ENCODE assay signal across 8 mouse cellular contexts in genomic region chr10:80329273-80330081, GRCm38 (mm10). TPM values are rescaled to one million over a fixed set of nuclear protein-coding genes. Genes with fewer than 3 reads are reported as not detected.
DNase-seq lines count a peak whose midpoint lies in the region; ATAC-seq lines count a peak whose summit lies in the region.

TSS of gene Pcsk4 (minus strand) at chr10:80329498.
TSS of gene Reep6 (plus strand) at chr10:80329953.

- H3K36me3 ChIP-seq in heart, embryonic 13.5 days, result no peaks in the 10 kb centered on the region
- H3K36me3 ChIP-seq in liver, embryonic 12.5 days, result peaks cover 12% of the 10 kb centered on the region
- no peaks in the 10 kb centered on the region for H3K36me3 ChIP-seq in stomach, embryonic 16.5 days (ENCODE audit: control insufficient read depth, insufficient read depth, low read length)

- H3K4me1 ChIP-seq in brown adipose tissue, adult 24 weeks (ENCODE audit: control insufficient read depth, insufficient read depth, insufficient read length, low read length), result peaks cover 3% of the 10 kb centered on the region
- peaks cover 22% of the 10 kb centered on the region for H3K4me1 ChIP-seq in heart, embryonic 13.5 days
- peaks cover 75% of the 10 kb centered on the region for H3K4me1 ChIP-seq in liver, embryonic 12.5 days
- peaks cover 27% of the 10 kb centered on the region for H3K4me1 ChIP-seq in stomach, embryonic 16.5 days (ENCODE audit: control insufficient read depth, insufficient read depth, low read length)

- DNase-seq in CD4-positive, CD25-positive, alpha-beta regulatory T cell, adult 2 months (ENCODE audit: low read depth, low spot score), result peak; percentile 90
- peak; percentile 96 for DNase-seq in fat pad, adult 2 months (ENCODE audit: extremely low read depth, low read depth, low spot score)
- peak; percentile 99 for DNase-seq in kidney, postnatal 10 days
- DNase-seq in neural tube, embryonic 10.5 days (ENCODE audit: extremely low spot score, low spot score), result peak; percentile 96

- H3K27ac ChIP-seq in brown adipose tissue, adult 24 weeks (replicated peaks; ENCODE audit: low read depth, low read length), result no peak within 1 kb of the TSS
- H3K27ac ChIP-seq in heart, embryonic 13.5 days (replicated peaks), result no peak within 1 kb of the TSS
- H3K27ac ChIP-seq in liver, embryonic 12.5 days, result peak within 1 kb of the TSS; percentile 93
- peak within 1 kb of the TSS; percentile 76 for H3K27ac ChIP-seq in stomach, embryonic 16.5 days (ENCODE audit: low read length)

- peak within 1 kb of the TSS; percentile 95 for H3K4me2 ChIP-seq in heart, embryonic 13.5 days
- H3K4me2 ChIP-seq in liver, embryonic 12.5 days, result peak within 1 kb of the TSS; percentile 83
- peak within 1 kb of the TSS; percentile 97 for H3K4me2 ChIP-seq in stomach, embryonic 16.5 days (ENCODE audit: low read depth, low read length)

- H3K9me3 ChIP-seq in heart, embryonic 13.5 days, result no peaks in the 10 kb centered on the region
- H3K9me3 ChIP-seq in liver, embryonic 12.5 days (replicated peaks), result no peaks in the 10 kb centered on the region
- H3K9me3 ChIP-seq in stomach, embryonic 16.5 days (replicated peaks; ENCODE audit: control insufficient read depth, low read length), result no peaks in the 10 kb centered on the region

- 3% methylated on average over 36 of the region's 36 CpGs for WGBS in heart, embryonic 13.5 days
- 6% methylated on average over 36 of the region's 36 CpGs for WGBS in liver, embryonic 12.5 days (ENCODE audit: insufficient replicate concordance)
- WGBS in stomach, embryonic 16.5 days, result 3% methylated on average over 36 of the region's 36 CpGs

- H3K9ac ChIP-seq in heart, embryonic 13.5 days, result peak within 1 kb of the TSS; percentile 81
- peak within 1 kb of the TSS; percentile 74 for H3K9ac ChIP-seq in liver, embryonic 12.5 days
- H3K9ac ChIP-seq in stomach, embryonic 16.5 days (ENCODE audit: low read length), result peak within 1 kb of the TSS; percentile 74

- peaks cover 70% of the 10 kb centered on the region for H3K27me3 ChIP-seq in heart, embryonic 13.5 days (replicated peaks)
- peaks cover 9% of the 10 kb centered on the region; the same call in 1 of the 2 replicates for H3K27me3 ChIP-seq in liver, embryonic 12.5 days (replicated peaks)
- no peaks in the 10 kb centered on the region for H3K27me3 ChIP-seq in stomach, embryonic 16.5 days (ENCODE audit: control insufficient read depth, insufficient read depth, low read length)

- peak; percentile 92 for ATAC-seq in heart, embryonic 13.5 days (ENCODE audit: extremely low read depth, insufficient number of reproducible peaks, low FRiP score, low TSS enrichment)
- ATAC-seq in liver, embryonic 12.5 days, result peak; percentile 81
- ATAC-seq in stomach, embryonic 16.5 days (ENCODE audit: insufficient read depth, low FRiP score), result peak; percentile 95

- peak within 1 kb of the TSS; percentile 55 for H3K4me3 ChIP-seq in brown adipose tissue, adult 24 weeks (ENCODE audit: insufficient read depth, low read depth, low read length)
- H3K4me3 ChIP-seq in heart, embryonic 13.5 days, result peak within 1 kb of the TSS; percentile 57
- peak within 1 kb of the TSS; percentile 64 for H3K4me3 ChIP-seq in liver, embryonic 12.5 days
- peak within 1 kb of the TSS; percentile 60 for H3K4me3 ChIP-seq in stomach, embryonic 16.5 days (replicated peaks; ENCODE audit: low read length)

RNA-seq across cellular contexts. Expression of gene Pcsk4, which starts in this region (rescaled TPM):
- polyA plus RNA-seq in brown adipose tissue, adult 24 weeks (2012; ENCODE audit: insufficient read depth, insufficient read length, missing spikeins), result 4.3 and 7.8 TPM in 2 replicates
- 1.8 and 2.1 TPM in 2 replicates for polyA plus RNA-seq in heart, embryonic 13.5 days (2015; fragmentation: Nextera tagmentation; extraction: Ambion mirVana)
- 6.9 and 7.2 TPM in 2 replicates for polyA plus RNA-seq in liver, embryonic 12.5 days (2016; fragmentation: Nextera tagmentation; extraction: Ambion mirVana)
- polyA plus RNA-seq in stomach, embryonic 16.5 days (2015; fragmentation: Nextera tagmentation; extraction: Ambion mirVana), result 3.7 and 4.4 TPM in 2 replicates

RNA-seq across cellular contexts. Expression of gene Reep6, which starts in this region (rescaled TPM):
- polyA plus RNA-seq in brown adipose tissue, adult 24 weeks (2012; ENCODE audit: insufficient read depth, insufficient read length, missing spikeins), result 15.7 and 17.7 TPM in 2 replicates
- 2.6 and 4.4 TPM in 2 replicates for polyA plus RNA-seq in heart, embryonic 13.5 days (2015; fragmentation: Nextera tagmentation; extraction: Ambion mirVana)
- 61.4 and 61.6 TPM in 2 replicates for polyA plus RNA-seq in liver, embryonic 12.5 days (2016; fragmentation: Nextera tagmentation; extraction: Ambion mirVana)
- 45.2 and 51.1 TPM in 2 replicates for polyA plus RNA-seq in stomach, embryonic 16.5 days (2015; fragmentation: Nextera tagmentation; extraction: Ambion mirVana)

Comparison
In these comparisons a context has a peak if more than half of its experiments do, and no peak if none do; other contexts are left out.
1. H3K27ac ChIP-seq: peak in liver, embryonic 12.5 days (single experiment) and stomach, embryonic 16.5 days (single experiment); none in brown adipose tissue, adult 24 weeks (single experiment) and heart, embryonic 13.5 days (single experiment).
2. Peak in every context shown above with its lines, with median percentiles within 50 percentile points of each other: DNase-seq, H3K4me3 ChIP-seq, ATAC-seq, H3K4me2 ChIP-seq and H3K9ac ChIP-seq.